Mouse (Mus musculus) MEL (cell line): Measurements from ENCODE around the gene Batf3. TPM values are rescaled to one million over a fixed set of nuclear protein-coding genes. Genes with fewer than 3 reads are reported as not detected.

Experiments
- DNase-seq: peaks from one replicate; pipeline ENCODE4 v3.0.0; 2011; ENCODE audit warnings: low read depth, low spot score
- H3K27ac ChIP-seq: 2 replicates; pipeline ENCODE4 v1.5.1; 2012; ENCODE audit warnings: low read depth, mild to moderate bottlenecking, control low read depth, low read length, moderate library complexity; ENCODE audit not compliant: control insufficient read depth
- H3K27me3 ChIP-seq, 2 experiments: fragments of 150-350 bp in 1 of 2; sonication (generic) in 1 of 2; 2 replicates each; pipeline ENCODE4 v1.6.1; 2012; ENCODE audit warnings: low read length in 2 of 2, mild to moderate bottlenecking in 2 of 2, improper control_type of control experiment in 1 of 2, moderate library complexity in 1 of 2; ENCODE audit not compliant: insufficient read depth in 2 of 2, control insufficient read depth in 1 of 2
- H3K36me3 ChIP-seq, 2 experiments: 2 replicates each; pipeline ENCODE4 v1.6.1; 2012 to 2014; ENCODE audit warnings: low read length in 2 of 2, improper control_type of control experiment in 1 of 2, inconsistent platforms in 1 of 2, mild to moderate bottlenecking in 1 of 2; ENCODE audit not compliant: insufficient read depth in 2 of 2, control insufficient read depth in 1 of 2
- H3K4me1 ChIP-seq, 2 experiments: fragments of 150-350 bp in 1 of 2; sonication (generic) in 1 of 2; 2 replicates each; pipeline ENCODE4 v1.6.1; 2012; ENCODE audit warnings: low read length in 2 of 2, improper control_type of control experiment in 1 of 2, mild to moderate bottlenecking in 1 of 2; ENCODE audit not compliant: insufficient read depth in 2 of 2, control insufficient read depth in 1 of 2
- H3K4me3 ChIP-seq, 2 experiments: fragments of 150-350 bp in 1 of 2; sonication (generic) in 1 of 2; 2 replicates each; pipeline ENCODE4 v1.5.1; 2012; ENCODE audit warnings: low read depth in 2 of 2, low read length in 2 of 2, mild to moderate bottlenecking in 2 of 2, moderate library complexity in 2 of 2, control low read depth in 1 of 2, improper control_type of control experiment in 1 of 2; ENCODE audit not compliant: control insufficient read depth in 1 of 2, insufficient read depth in 1 of 2
- H3K79me2 ChIP-seq: 2 replicates; pipeline ENCODE4 v1.6.1; 2012; ENCODE audit warnings: mild to moderate bottlenecking, low read length, moderate library complexity; ENCODE audit not compliant: control insufficient read depth, poor library complexity, insufficient read depth
- H3K9ac ChIP-seq: 2 replicates; pipeline ENCODE4 v1.6.1; 2012; ENCODE audit warnings: low read depth, mild to moderate bottlenecking, control low read depth, low read length, moderate library complexity; ENCODE audit not compliant: control insufficient read depth, poor library complexity, severe bottlenecking
- H3K9me3 ChIP-seq: fragments of 150-350 bp; sonication (generic); replicated peaks from 2 replicates; pipeline ENCODE4 v1.6.1; 2012; ENCODE audit warnings: mild to moderate bottlenecking, low read length, improper control_type of control experiment, moderate library complexity; ENCODE audit not compliant: insufficient read depth
- CHD1 ChIP-seq: IDR thresholded peaks from 2 replicates; pipeline ENCODE4 v1.6.1; 2012; ENCODE audit warnings: low read depth, mild to moderate bottlenecking, inconsistent platforms, low read length, improper control_type of control experiment
- CTCF ChIP-seq, 3 experiments: IDR thresholded peaks in 2 of 3; conservative IDR thresholded peaks in 1 of 3; 2 replicates each; pipeline ENCODE4 v1.5.1; 2011 to 2012; ENCODE audit warnings: low read length in 3 of 3, low read depth in 2 of 3, mild to moderate bottlenecking in 2 of 3, improper control_type of control experiment in 1 of 3, inconsistent platforms in 1 of 3, mixed read lengths in 1 of 3, moderate library complexity in 1 of 3; ENCODE audit not compliant: control insufficient read depth in 1 of 3, insufficient read depth in 1 of 3, poor library complexity in 1 of 3, severe bottlenecking in 1 of 3
- ELF1 ChIP-seq: IDR thresholded peaks from 2 replicates; pipeline ENCODE4 v1.6.1; 2014; ENCODE audit warnings: low read depth, mild to moderate bottlenecking, inconsistent platforms, low read length, improper control_type of control experiment, moderate library complexity
- ETS1 ChIP-seq: IDR thresholded peaks from 2 replicates; pipeline ENCODE4 v1.6.1; 2012; ENCODE audit warnings: low read depth, mild to moderate bottlenecking, inconsistent platforms, low read length, improper control_type of control experiment, moderate library complexity
- GATA1 ChIP-seq: IDR thresholded peaks from 2 replicates; pipeline ENCODE4 v1.6.1; 2011; ENCODE audit warnings: low read depth, low read length, improper control_type of control experiment
- MAFK ChIP-seq: IDR thresholded peaks from 2 replicates; pipeline ENCODE4 v1.6.1; 2011; ENCODE audit warnings: low read depth, mild to moderate bottlenecking, low read length, improper control_type of control experiment, borderline replicate concordance
- MXI1 ChIP-seq: IDR thresholded peaks from 2 replicates; pipeline ENCODE4 v1.6.1; 2011; ENCODE audit warnings: mild to moderate bottlenecking, low read depth, low read length, improper control_type of control experiment
- MYB ChIP-seq: IDR thresholded peaks from 2 replicates; pipeline ENCODE4 v1.6.1; 2011; ENCODE audit warnings: mild to moderate bottlenecking, low read depth, low read length, improper control_type of control experiment
- MYC ChIP-seq: IDR thresholded peaks from 2 replicates; pipeline ENCODE4 v1.6.1; 2011; ENCODE audit warnings: low read depth, mild to moderate bottlenecking, low read length, improper control_type of control experiment, moderate library complexity
- NELFE ChIP-seq: IDR thresholded peaks from 2 replicates; pipeline ENCODE4 v1.6.1; 2011; ENCODE audit warnings: low read depth, low read length, improper control_type of control experiment
- POLR2AphosphoS5 ChIP-seq: IDR thresholded peaks from 2 replicates; pipeline ENCODE4 v1.6.1; 2012; ENCODE audit warnings: low read depth, borderline replicate concordance, mild to moderate bottlenecking, inconsistent platforms, low read length, moderate library complexity, mixed read lengths
- SIN3A ChIP-seq: IDR thresholded peaks from 2 replicates; pipeline ENCODE4 v1.6.1; 2012; ENCODE audit warnings: low read length, improper control_type of control experiment, inconsistent platforms
- SMC3 ChIP-seq: IDR thresholded peaks from 2 replicates; pipeline ENCODE4 v1.6.1; 2011; ENCODE audit warnings: low read depth, low read length, improper control_type of control experiment
- TAL1 ChIP-seq: IDR thresholded peaks from 2 replicates; pipeline ENCODE4 v1.6.1; 2012; ENCODE audit warnings: mild to moderate bottlenecking, inconsistent platforms, low read length, moderate library complexity, mixed read lengths
- TCF12 ChIP-seq: IDR thresholded peaks from 2 replicates; pipeline ENCODE4 v1.6.1; 2014; ENCODE audit warnings: low read depth, mild to moderate bottlenecking, inconsistent platforms, low read length, improper control_type of control experiment, moderate library complexity
- USF1 ChIP-seq: IDR thresholded peaks from 2 replicates; pipeline ENCODE4 v1.6.1; 2014; ENCODE audit warnings: low read depth, mild to moderate bottlenecking, inconsistent platforms, low read length, improper control_type of control experiment, moderate library complexity
- ZC3H11A ChIP-seq: IDR thresholded peaks from 2 replicates; pipeline ENCODE4 v1.6.1; 2012; ENCODE audit warnings: low read depth, mild to moderate bottlenecking, inconsistent platforms, low read length, improper control_type of control experiment
- ZMIZ1 ChIP-seq: IDR thresholded peaks from 2 replicates; pipeline ENCODE4 v1.6.1; 2012; ENCODE audit warnings: low read depth, mild to moderate bottlenecking, inconsistent platforms, low read length, improper control_type of control experiment, moderate library complexity
- polyA plus RNA-seq, 2 experiments: library from polyadenylated mRNA; stranded (reverse) in 1 of 2; unstranded in 1 of 2; fragments of >175 nt in 1 of 2; fragments of >200 nt in 1 of 2; gene quantifications; 2 replicates each; pipeline versions ENCODE4 v1.2.1 to v1.2.4; 2012; ENCODE audit warnings: low replicate concordance in 2 of 2, low read depth in 1 of 2; ENCODE audit not compliant: insufficient read length in 2 of 2, insufficient read depth in 1 of 2, missing spikeins in 1 of 2
- total RNA-seq: library from RNA; depleted of rRNA; stranded (reverse); fragments of 300-350 nt; gene quantifications from 2 replicates; pipeline ENCODE4 v1.2.3, GENCODE M21; 2012

Batf3 gene
- total and polyA plus RNA-seq, 3 experiments = 1.5 to 2.4 TPM; not detected in 1

GRCm38 (mm10) chr1:191115514-191116238 is 18.0 kb downstream of the Batf3 start:
- Histone ChIP-seq H3K27ac (no peak overlapping the region), H3K4me3 (no peak overlapping the region; a peak in 1 of 4 replicates), H3K79me2 (no peaks in the 10 kb centered on the region)
- TF ChIP-seq SMC3 = no peak
- TF ChIP-seq, all 39 proteins: peak for 0
- no peaks in the 10 kb centered on the region; a peak in 1 of 4 replicates for H3K27me3 ChIP-seq
- H3K36me3 ChIP-seq = peaks cover 0 to 13% of the 10 kb centered on the region in 2 experiments; a peak in 2 of 4 replicates
- DNase-seq = no peak
- H3K9ac ChIP-seq = no peak overlapping the region
- no peaks in the 10 kb centered on the region for H3K9me3 ChIP-seq
- H3K4me1 ChIP-seq = peaks cover 3 to 29% of the 10 kb centered on the region in 2 experiments

- no peak overlapping the region for H3K27ac ChIP-seq
- peaks cover 4 to 32% of the 10 kb centered on the region in 2 experiments for H3K4me1 ChIP-seq
- DNase-seq = peak; percentile 86
- peaks cover 0 to 13% of the 10 kb centered on the region in 2 experiments; a peak in 2 of 4 replicates for H3K36me3 ChIP-seq
- no peaks in the 10 kb centered on the region for H3K9me3 ChIP-seq
- TF ChIP-seq ZC3H11A (no peak), SIN3A (peak; percentile 76; the same call in 1 of the 2 replicates), POLR2AphosphoS5 (no peak), TCF12 (0 out of 2 replicates have a peak, but pooled peaks have one; percentile 5), TAL1 (no peak), MYC (peak; percentile 44; the same call in 1 of the 2 replicates), ELF1 (0 out of 2 replicates have a peak, but pooled peaks have one; percentile 13), ETS1 (0 out of 2 replicates have a peak, but pooled peaks have one; percentile 48), USF1 (no peak), MYB (no peak), GATA1 (0 out of 2 replicates have a peak, but pooled peaks have one; percentile 20), CTCF (IDR thresholded peaks at IDR 0.05 in 2 of 3, conservative IDR thresholded peaks at IDR 0.05 in 1 of 3; ENCODE audit: control insufficient read depth in 1 of 3, insufficient read depth in 1 of 3, low read depth in 2 of 3, low read length in 3 of 3, poor library complexity in 1 of 3, severe bottlenecking in 1 of 3) (no peak), NELFE (no peak), ZMIZ1 (no peak), MXI1 (peak; percentile 80), MAFK (no peak), CHD1 (no peak)
- no peak overlapping the region for H3K4me3 ChIP-seq
- H3K27me3 ChIP-seq = no peaks in the 10 kb centered on the region
- H3K9ac ChIP-seq = no peak overlapping the region
- no peaks in the 10 kb centered on the region for H3K79me2 ChIP-seq
These were observed 25.1 kb downstream of the Batf3 start for GRCm38 (mm10) chr1:191122744-191123143.
